Mouse (Mus musculus) ovary, postnatal 14 days (tissue): Measurements from ENCODE around the gene D8Ertd738e.
"Not testable (repeated sequence)": the region's sequence is repeated elsewhere in the genome, so short reads cannot be mapped to it uniquely, and the experiment has no call there.

Experiments used
- DNase-seq: peaks from one replicate; pipeline ENCODE4 v3.0.0; 2022; ENCODE audit warnings: low spot score

The D8Ertd738e gene

GRCm38 (mm10) chr8:84249257-84250170 lies at the start of gene D8Ertd738e:
D8Ertd738e (minus strand) TSS chr8:84249719.
- peak; percentile 72 for DNase-seq

- DNase-seq, result no peak
Measured at GRCm38 (mm10) chr8:84297029-84297785, 47.7 kb upstream of the D8Ertd738e start.

- DNase-seq, result peak; percentile 20
Measured at GRCm38 (mm10) chr8:84291688-84292087, 42.2 kb upstream of the D8Ertd738e start.

- DNase-seq, result no peak
Measured at GRCm38 (mm10) chr8:84291086-84291485, 41.6 kb upstream of the D8Ertd738e start.

GRCm38 (mm10) chr8:84288892-84289291 lies 39.4 kb upstream of the D8Ertd738e start:
- DNase-seq, result no peak

GRCm38 (mm10) chr8:84285665-84286064 lies 36.1 kb upstream of the D8Ertd738e start:
- DNase-seq, result not testable (repeated sequence)

GRCm38 (mm10) chr8:84284608-84285063 lies 35.1 kb upstream of the D8Ertd738e start:
- peak; percentile 25 for DNase-seq

GRCm38 (mm10) chr8:84280777-84281176 lies 31.3 kb upstream of the D8Ertd738e start:
- no peak for DNase-seq

- no peak for DNase-seq
Measured at GRCm38 (mm10) chr8:84276447-84276846, 26.9 kb upstream of the D8Ertd738e start.

- no peak for DNase-seq
Measured at GRCm38 (mm10) chr8:84273968-84274367, 24.4 kb upstream of the D8Ertd738e start.

GRCm38 (mm10) chr8:84272302-84272701 lies 22.8 kb upstream of the D8Ertd738e start:
- no peak for DNase-seq

GRCm38 (mm10) chr8:84269950-84270773 lies 20.6 kb upstream of the D8Ertd738e start, which contains the start of gene Ccdc130:
Ccdc130 (minus strand) TSS chr8:84270380.
- peak; percentile 97 for DNase-seq

GRCm38 (mm10) chr8:84261098-84261497 lies 11.6 kb upstream of the D8Ertd738e start:
- no peak for DNase-seq

- peak; percentile 51 for DNase-seq
Measured at GRCm38 (mm10) chr8:84256822-84257610, 7.5 kb upstream of the D8Ertd738e start, which contains the start of gene Mri1. Mri1 (minus strand) TSS chr8:84257326.

GRCm38 (mm10) chr8:84256458-84256821 lies 6.9 kb upstream of the D8Ertd738e start:
- DNase-seq, result no peak

- no peak for DNase-seq
Measured at GRCm38 (mm10) chr8:84255858-84256257, 6.3 kb upstream of the D8Ertd738e start.

GRCm38 (mm10) chr8:84241821-84242220 lies 7.7 kb downstream of the D8Ertd738e start:
- DNase-seq, result no peak

GRCm38 (mm10) chr8:84241167-84241566 lies 8.4 kb downstream of the D8Ertd738e start:
- DNase-seq, result no peak

GRCm38 (mm10) chr8:84237542-84238229 lies 11.8 kb downstream of the D8Ertd738e start:
- DNase-seq, result no peak

GRCm38 (mm10) chr8:84236998-84237473 lies 12.5 kb downstream of the D8Ertd738e start, which contains the start of gene Zswim4:
Zswim4 (minus strand) TSS chr8:84237055.
- peak; percentile 98 for DNase-seq
